Mouse (Mus musculus): Measurements from ENCODE around the gene Nudt2. TPM values are rescaled to one million over a fixed set of nuclear protein-coding genes. Genes with fewer than 3 reads are reported as not detected.

Nudt2 gene
- total RNA-seq, 4 experiments from 2014 or later: 32.9 to 48.6 (median 39.2) TPM

- no peak for DNase-seq (ENCODE audit: low spot score)
Measured at GRCm38 (mm10) chr4:41519195-41519594, 54.2 kb downstream of the Nudt2 start.

- no peak for DNase-seq (ENCODE audit: low spot score)
Measured at GRCm38 (mm10) chr4:41520641-41521040, 55.7 kb downstream of the Nudt2 start.

GRCm38 (mm10) chr4:41522136-41522535 is 57.2 kb downstream of the Nudt2 start:
- DNase-seq (ENCODE audit: low spot score): no peak

GRCm38 (mm10) chr4:41522788-41523187 is 57.8 kb downstream of the Nudt2 start:
- peak; percentile 36 for DNase-seq (ENCODE audit: low spot score)

- no peak for DNase-seq (ENCODE audit: low spot score)
Measured at GRCm38 (mm10) chr4:41523839-41524238, 58.9 kb downstream of the Nudt2 start.

- DNase-seq (ENCODE audit: low spot score): no peak
Measured at GRCm38 (mm10) chr4:41524829-41525228, 59.9 kb downstream of the Nudt2 start.

- DNase-seq (ENCODE audit: low spot score): no peak
Measured at GRCm38 (mm10) chr4:41526553-41526952, 61.6 kb downstream of the Nudt2 start.

- DNase-seq (ENCODE audit: low spot score): no peak
Measured at GRCm38 (mm10) chr4:41527076-41527475, 62.1 kb downstream of the Nudt2 start.

- no peak for DNase-seq (ENCODE audit: low spot score)
Measured at GRCm38 (mm10) chr4:41527996-41528395, 63.0 kb downstream of the Nudt2 start.

Other genes with a start within 250 kb of the Nudt2 start
- gene Ubap2, start 190.0 kb upstream of the Nudt2 start, total RNA-seq (2022): 10 to 100 TPM; 52.5 to 65.4 (median 57.5) TPM
- 10 to 100 TPM; 22.9 to 35.5 (median 27.7) TPM for gene Dcaf12, start 150.3 kb upstream of the Nudt2 start, total RNA-seq (2022)
- 10 to 100 TPM; 31.8 to 37.4 (median 33.7) TPM for gene Ubap1, start 116.2 kb upstream of the Nudt2 start, total RNA-seq (2022)
- under 1 TPM; 0.22 to 0.63 (median 0.43) TPM for gene Kif24, start 264 bp upstream of the Nudt2 start, total RNA-seq (2022)
- 10 to 100 TPM; 12.6 to 16.0 (median 13.7) TPM for gene AI464131, start 37.9 kb downstream of the Nudt2 start, total RNA-seq (2022)
- under 1 TPM in 1 of 4 experiments, not detected in 3; 0.41 TPM for gene 1110017D15Rik, start 52.2 kb downstream of the Nudt2 start, total RNA-seq (2022)
- 10 to 100 TPM; 12.3 to 16.5 (median 14.1) TPM for gene Fam219a, start 104.4 kb downstream of the Nudt2 start, total RNA-seq (2022)
- gene Dnaic1, start 104.6 kb downstream of the Nudt2 start, total RNA-seq (2022): 1 to 10 TPM; 1.7 to 6.2 (median 3.5) TPM
- gene Enho, start 175.2 kb downstream of the Nudt2 start, total RNA-seq (2022): 10 to 100 TPM in 2 of 4 experiments, 1 to 10 TPM in 2; 8.9 to 13.9 (median 11.1) TPM
- gene Cntfr, start 231.9 kb downstream of the Nudt2 start, total RNA-seq (2022): 1 to 10 TPM; 2.2 to 5.3 (median 4.9) TPM
- gene Il11ra1, start 234.8 kb downstream of the Nudt2 start, total RNA-seq (2022): 100 to 1,000 TPM in 3 of 4 experiments, 10 to 100 TPM in 1; 95.9 to 110 (median 104) TPM
- 10 to 100 TPM; 29.7 to 35.8 (median 33.3) TPM for gene Rpp25l, start 248.4 kb downstream of the Nudt2 start, total RNA-seq (2022)

Data from heart, adult 8-10 months (tissue).